Mouse (Mus musculus): ENCODE measurements around the gene Bcat2. TPM values are rescaled to one million over a fixed set of nuclear protein-coding genes. Genes with fewer than 3 reads are reported as not detected.
"Not testable (repeated sequence)": the region's sequence is repeated elsewhere in the genome, so short reads cannot be mapped to it uniquely, and the experiment has no call there.

Bcat2 gene
- polyA plus RNA-seq, 2 experiments = 35.9 to 40.6 TPM

DNA sequence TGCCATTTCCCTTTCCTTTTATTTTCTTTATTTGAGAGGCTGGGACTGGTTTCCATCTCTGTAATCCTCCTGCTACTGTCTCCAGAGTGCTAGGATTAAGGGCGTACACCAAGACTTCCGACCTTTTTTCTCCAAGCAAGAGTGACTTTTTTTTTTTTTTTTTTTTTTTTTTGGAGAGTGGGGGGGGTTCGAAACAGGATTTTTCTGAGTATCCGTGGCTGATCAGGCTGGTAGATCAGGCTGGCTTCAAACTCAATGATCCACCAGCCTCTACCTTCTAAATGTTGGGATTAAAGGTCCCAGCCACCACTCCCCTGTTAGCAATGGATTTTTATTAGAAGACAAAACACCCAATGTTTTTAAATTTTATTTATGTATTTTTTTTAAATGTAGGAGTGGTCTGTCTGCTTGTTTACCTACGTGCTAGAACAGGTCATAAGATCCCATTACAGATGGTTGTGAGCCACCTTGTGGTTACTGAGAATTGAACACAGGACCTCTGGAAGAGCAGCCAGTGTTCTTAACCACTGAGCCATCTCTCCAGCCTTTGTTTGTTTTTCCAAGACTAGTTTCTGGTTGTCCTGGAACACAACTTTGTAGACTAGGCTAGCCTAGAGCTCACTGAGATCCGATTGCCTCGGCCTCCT is 43.4 kb upstream of the Bcat2 start:
- peak overlapping the region; percentile 99 for H3K9ac ChIP-seq (replicated peaks)
- peaks cover 34% of the 10 kb centered on the region for H3K36me3 ChIP-seq (replicated peaks; ENCODE audit: control insufficient read depth, insufficient read depth, low read depth)
- H3K27me3 ChIP-seq (ENCODE audit: control insufficient read depth, insufficient read depth, low read length) = no peaks in the 10 kb centered on the region; the same call in 1 of the 2 replicates
- 15% methylated on average over 7 of the region's 7 CpGs for WGBS (ENCODE audit: insufficient replicate concordance)
- peak overlapping the region; percentile 76 to 88 for H3K4me3 ChIP-seq (ENCODE audit: insufficient read depth in 1 of 2, low read depth in 2 of 2, low read length in 2 of 2)
- H3K4me2 ChIP-seq (ENCODE audit: low read depth) = peak overlapping the region; percentile 88
- DNase-seq (ENCODE audit: low read depth in 3 of 3, low spot score in 3 of 3) (peak in 1 of 3 experiments; percentile 58), ATAC-seq (ENCODE audit: insufficient read depth) (0 out of 2 replicates have a peak, but pooled peaks have one; percentile 14)
- no peaks in the 10 kb centered on the region for H3K9me3 ChIP-seq (ENCODE audit: control insufficient read depth, low read length)
- H3K4me1 ChIP-seq (replicated peaks; ENCODE audit: control insufficient read depth in 2 of 2, insufficient read depth in 2 of 2, low read length in 1 of 2) = peaks cover 2 to 4% of the 10 kb centered on the region in 2 experiments; a peak in 3 of 4 replicates
- TF ChIP-seq EP300 (IDR thresholded peaks at IDR 0.05; ENCODE audit: low read depth) = peak; percentile 2; the same call in 1 of the 2 replicates
- TF ChIP-seq CTCF (IDR thresholded peaks at IDR 0.05; ENCODE audit: low read depth) = peak; percentile 71
- H3K27ac ChIP-seq = peak overlapping the region; percentile 100

DNA sequence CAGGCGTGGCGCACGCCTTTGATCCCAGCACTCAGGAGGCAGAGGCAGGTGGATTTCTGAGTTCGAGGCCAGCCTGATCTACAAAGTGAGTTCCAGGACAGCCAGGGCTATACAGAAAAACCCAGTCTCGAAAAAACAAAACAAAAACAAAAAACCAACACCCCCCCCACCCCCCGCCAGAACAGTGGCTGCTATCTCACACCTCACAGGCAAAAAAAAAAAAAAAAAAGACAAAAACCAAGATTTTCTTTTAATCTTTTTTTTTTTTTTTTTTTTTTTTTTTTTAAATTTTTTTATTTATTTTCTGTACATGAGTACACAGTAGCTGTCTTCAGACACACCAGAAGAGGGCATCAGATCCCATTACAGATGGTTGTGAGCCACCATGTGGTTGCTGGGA is 42.8 kb upstream of the Bcat2 start:
- peak overlapping the region; percentile 99 for H3K9ac ChIP-seq (replicated peaks)
- not testable (repeated sequence) for H3K4me1 ChIP-seq (replicated peaks; ENCODE audit: control insufficient read depth in 2 of 2, insufficient read depth in 2 of 2, low read length in 1 of 2); H3K27me3 ChIP-seq (ENCODE audit: control insufficient read depth, insufficient read depth, low read length); DNase-seq (ENCODE audit: low read depth in 3 of 3, low spot score in 3 of 3); H3K9me3 ChIP-seq (ENCODE audit: control insufficient read depth, low read length); ATAC-seq (ENCODE audit: insufficient read depth)
- H3K36me3 ChIP-seq (replicated peaks; ENCODE audit: control insufficient read depth, insufficient read depth, low read depth) = peaks cover 31% of the 10 kb centered on the region
- 66% methylated on average over 6 of the region's 6 CpGs for WGBS (ENCODE audit: insufficient replicate concordance)
- H3K27ac ChIP-seq = peak overlapping the region; percentile 100
- H3K4me2 ChIP-seq (ENCODE audit: low read depth) = peak overlapping the region; percentile 88
- H3K4me3 ChIP-seq (ENCODE audit: insufficient read depth in 1 of 2, low read depth in 2 of 2, low read length in 2 of 2) = peak overlapping the region; percentile 76 to 88; a peak in 3 of 4 replicates

- Histone ChIP-seq H3K36me3 (replicated peaks; ENCODE audit: control insufficient read depth, insufficient read depth, low read depth) (peaks cover 8% of the 10 kb centered on the region), H3K4me2 (ENCODE audit: low read depth) (no peak overlapping the region), H3K4me1 (replicated peaks; ENCODE audit: control insufficient read depth in 2 of 2, insufficient read depth in 2 of 2, low read length in 1 of 2) (peaks cover 2 to 4% of the 10 kb centered on the region in 2 experiments; a peak in 2 of 4 replicates), H3K9me3 (ENCODE audit: control insufficient read depth, low read length) (no peaks in the 10 kb centered on the region), H3K9ac (replicated peaks) (no peak overlapping the region), H3K27ac (no peak overlapping the region), H3K27me3 (ENCODE audit: control insufficient read depth, insufficient read depth, low read length) (no peaks in the 10 kb centered on the region; the same call in 1 of the 2 replicates), H3K4me3 (ENCODE audit: insufficient read depth in 1 of 2, low read depth in 2 of 2, low read length in 2 of 2) (no peak overlapping the region)
- TF ChIP-seq EP300 (IDR thresholded peaks at IDR 0.05; ENCODE audit: low read depth) = no peak
- no peak for TF ChIP-seq CTCF (IDR thresholded peaks at IDR 0.05; ENCODE audit: low read depth)
- DNase-seq (ENCODE audit: low read depth in 3 of 3, low spot score in 3 of 3) (no peak), ATAC-seq (ENCODE audit: insufficient read depth) (no peak)
- WGBS (ENCODE audit: insufficient replicate concordance) = 7% methylated on average over 6 of the region's 6 CpGs
Measured at GRCm38 (mm10) chr7:45529461-45529860, 40.5 kb upstream of the Bcat2 start.

GRCm38 (mm10) chr7:45530643-45531042 is 39.3 kb upstream of the Bcat2 start:
- DNase-seq (ENCODE audit: low read depth in 3 of 3, low spot score in 3 of 3) = no peak
- no peak overlapping the region for H3K27ac ChIP-seq
- peaks cover 2 to 4% of the 10 kb centered on the region in 2 experiments; a peak in 2 of 4 replicates for H3K4me1 ChIP-seq (replicated peaks; ENCODE audit: control insufficient read depth in 2 of 2, insufficient read depth in 2 of 2, low read length in 1 of 2)
- H3K4me2 ChIP-seq (ENCODE audit: low read depth) = no peak overlapping the region
- H3K4me3 ChIP-seq (ENCODE audit: insufficient read depth in 1 of 2, low read depth in 2 of 2, low read length in 2 of 2) = no peak overlapping the region
- no peaks in the 10 kb centered on the region; the same call in 1 of the 2 replicates for H3K27me3 ChIP-seq (ENCODE audit: control insufficient read depth, insufficient read depth, low read length)
- no peaks in the 10 kb centered on the region for H3K9me3 ChIP-seq (ENCODE audit: control insufficient read depth, low read length)
- H3K9ac ChIP-seq (replicated peaks) = no peak overlapping the region
- ATAC-seq (ENCODE audit: insufficient read depth) = no peak
- H3K36me3 ChIP-seq (replicated peaks; ENCODE audit: control insufficient read depth, insufficient read depth, low read depth) = no peaks in the 10 kb centered on the region
- TF ChIP-seq EP300 (IDR thresholded peaks at IDR 0.05; ENCODE audit: low read depth) (no peak), CTCF (IDR thresholded peaks at IDR 0.05; ENCODE audit: low read depth) (no peak)
- 64% methylated on average over 2 of the region's 2 CpGs for WGBS (ENCODE audit: insufficient replicate concordance)

DNA sequence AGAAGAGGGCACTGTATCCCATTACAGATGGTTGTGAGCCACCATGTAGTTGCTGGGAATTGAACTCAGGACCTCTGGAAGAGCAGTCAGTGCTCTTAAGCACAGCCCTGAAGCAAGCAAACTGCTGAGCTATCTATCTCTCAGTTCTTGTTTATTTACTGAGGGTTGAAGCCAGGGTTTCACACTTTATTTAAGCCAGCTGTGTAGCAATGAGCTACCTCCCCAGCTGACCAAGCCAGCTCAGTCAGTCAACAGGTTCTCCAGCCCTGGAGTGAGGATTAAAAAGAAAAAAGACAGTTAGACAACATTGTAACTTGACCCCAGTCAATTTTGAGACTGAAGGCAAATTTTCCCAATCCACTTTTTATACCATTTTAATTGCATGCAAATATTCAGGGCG is 34.3 kb upstream of the Bcat2 start:
- no peaks in the 10 kb centered on the region for H3K9me3 ChIP-seq (ENCODE audit: control insufficient read depth, low read length)
- no peak overlapping the region for H3K4me2 ChIP-seq (ENCODE audit: low read depth)
- H3K4me3 ChIP-seq (ENCODE audit: insufficient read depth in 1 of 2, low read depth in 2 of 2, low read length in 2 of 2) = no peak overlapping the region
- H3K9ac ChIP-seq (replicated peaks) = no peak overlapping the region
- H3K36me3 ChIP-seq (replicated peaks; ENCODE audit: control insufficient read depth, insufficient read depth, low read depth) = no peaks in the 10 kb centered on the region
- H3K27me3 ChIP-seq (ENCODE audit: control insufficient read depth, insufficient read depth, low read length) = no peaks in the 10 kb centered on the region; the same call in 1 of the 2 replicates
- ATAC-seq (ENCODE audit: insufficient read depth) (no peak), DNase-seq (ENCODE audit: low read depth in 3 of 3, low spot score in 3 of 3) (no peak)
- peaks cover 0 to 4% of the 10 kb centered on the region in 2 experiments; a peak in 2 of 4 replicates for H3K4me1 ChIP-seq (replicated peaks; ENCODE audit: control insufficient read depth in 2 of 2, insufficient read depth in 2 of 2, low read length in 1 of 2)
- TF ChIP-seq CTCF (IDR thresholded peaks at IDR 0.05; ENCODE audit: low read depth) (0 out of 2 replicates have a peak, but pooled peaks have one; percentile 24), EP300 (IDR thresholded peaks at IDR 0.05; ENCODE audit: low read depth) (no peak)
- no peak overlapping the region for H3K27ac ChIP-seq
- WGBS (ENCODE audit: insufficient replicate concordance) = 78% methylated on average over 1 of the region's 1 CpGs
